Mouse (Mus musculus) left cerebral cortex, postnatal 25 days (tissue): Measurements from ENCODE around the gene Hoxd10. TPM values are rescaled to one million over a fixed set of nuclear protein-coding genes. Genes with fewer than 3 reads are reported as not detected.

Experiments used
- DNase-seq, 2 experiments: peaks; one replicate each; pipeline ENCODE4 v3.0.0; 2022; ENCODE audit warnings: low spot score in 2 of 2, mixed read lengths in 1 of 2
- intact Hi-C: fragments of 180-260 bp; cut with DNase I; formaldehyde crosslinking; loops from one replicate; pipeline ENCODE4 v1.15.1; 2025
- total RNA-seq, 2 experiments: library from RNA; stranded (reverse); gene quantifications; 2 replicates each; pipeline ENCODE4 v1.2.3; 2021

The Hoxd10 gene
- total RNA-seq, 2 experiments from 2014 or later, result not detected

DNA sequence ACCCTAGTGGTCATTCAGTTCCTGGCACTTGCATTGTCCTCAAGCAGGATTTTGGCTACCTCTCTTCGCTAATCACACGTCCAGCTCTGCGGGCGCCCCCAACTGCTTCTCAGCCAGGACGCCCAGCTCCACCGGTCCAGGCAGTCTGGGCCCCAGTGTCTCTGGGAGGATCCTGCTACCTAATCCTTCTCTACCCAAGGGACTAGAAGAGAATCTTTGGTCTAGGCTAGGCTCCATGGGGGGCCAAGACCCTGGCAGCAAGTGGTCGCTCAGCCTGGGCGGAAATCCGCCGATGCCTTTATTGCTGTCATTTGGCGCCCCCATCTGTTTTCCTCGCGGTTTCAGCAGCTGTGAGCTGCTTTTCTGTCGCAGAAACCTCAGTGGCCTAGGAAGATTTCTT, 30.0 kb upstream of the Hoxd10 start:
- intact Hi-C loops, result loop anchor here (2.0 to 10.0 kb wide), 5 partner anchors 361 to 887 kb away; partner anchors contain the start of gene Chn1
- peak in 1 of 2 experiments; percentile 53 for DNase-seq

DNA sequence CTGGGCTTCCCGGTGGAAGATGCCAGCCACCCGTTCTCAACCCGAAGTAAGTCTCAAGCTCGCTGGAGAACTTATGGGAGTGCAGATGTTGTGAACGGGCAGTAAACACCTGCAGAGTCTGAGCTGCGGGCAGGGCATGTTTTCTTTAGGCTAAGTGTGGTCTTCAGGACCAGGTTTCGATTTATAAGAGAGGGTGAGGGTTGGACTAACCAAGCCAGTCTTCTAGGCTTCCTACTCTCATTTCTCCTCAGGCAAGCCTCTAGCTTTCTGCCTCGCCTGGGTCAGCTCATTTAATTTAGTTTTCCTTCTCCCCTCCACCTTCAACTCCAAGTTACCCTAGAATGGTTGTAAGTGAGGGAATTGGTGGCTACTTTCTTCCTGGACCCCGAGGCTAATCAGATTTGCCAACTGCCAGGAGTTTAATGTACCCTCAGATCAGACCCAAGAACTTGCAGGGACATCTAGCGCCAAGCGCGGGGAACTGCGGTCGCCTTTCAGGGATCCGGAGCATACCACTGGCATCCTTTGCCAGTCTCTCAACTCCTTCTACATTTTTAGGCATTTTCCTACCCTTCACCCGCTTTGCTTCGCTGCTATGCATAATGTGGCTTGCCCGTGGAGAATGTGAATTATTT, 28.3 kb upstream of the Hoxd10 start:
- intact Hi-C loops, result loop anchor here (1.0 to 10.0 kb wide), 5 partner anchors 363 to 889 kb away; partner anchors contain the start of gene Chn1
- peak; percentile 50 to 79 for DNase-seq

- intact Hi-C loops, result loop anchor here (10.0 kb wide), 1 partner anchor 892 kb away; the partner anchor contains the start of gene Chn1
Measured at GRCm38 (mm10) chr2:74666411-74666810, 25.3 kb upstream of the Hoxd10 start.

GRCm38 (mm10) chr2:74667191-74667841, 24.4 kb upstream of the Hoxd10 start:
- DNase-seq, result no peak
- intact Hi-C loops, result loop anchor here (10.0 kb wide), 1 partner anchor 893 kb away; the partner anchor contains the start of gene Chn1

More at GRCm38 (mm10) chr2:74666411-74666810, 25.3 kb upstream of the Hoxd10 start:
- DNase-seq, result no peak

GRCm38 (mm10) chr2:74667842-74668357, 23.8 kb upstream of the Hoxd10 start, which contains the start of gene Hoxd13:
Gene Hoxd13, plus strand, starts transcription at chr2:74668310.
- no peak for DNase-seq
- intact Hi-C loops, result loop anchor here (10.0 kb wide), 1 partner anchor 893 kb away; the partner anchor contains the start of gene Chn1

GRCm38 (mm10) chr2:74668370-74669229, 23.1 kb upstream of the Hoxd10 start:
- no peak for DNase-seq
- intact Hi-C loops, result loop anchor here (10.0 kb wide), 1 partner anchor 894 kb away; the partner anchor contains the start of gene Chn1

DNA sequence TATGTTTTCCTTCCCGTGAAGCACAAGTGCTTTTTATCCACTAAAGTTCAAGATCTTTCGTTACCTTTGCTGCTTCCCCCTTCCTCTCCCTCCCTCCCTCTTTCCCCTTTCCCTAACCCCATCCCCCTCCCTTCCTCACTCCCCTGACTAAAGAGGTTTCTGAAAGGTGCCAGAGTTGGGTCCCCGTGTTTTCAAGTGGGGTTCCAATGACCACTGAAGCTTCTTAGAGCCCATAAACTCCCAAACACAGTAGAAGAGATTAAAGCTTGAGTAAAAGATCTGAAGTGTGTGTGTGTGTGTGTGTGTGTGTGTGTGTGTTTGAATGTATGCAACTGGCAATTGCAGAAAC, 22.5 kb upstream of the Hoxd10 start:
- no peak for DNase-seq
- intact Hi-C loops, result loop anchor here (10.0 kb wide), 1 partner anchor 894 kb away; the partner anchor contains the start of gene Chn1

DNA sequence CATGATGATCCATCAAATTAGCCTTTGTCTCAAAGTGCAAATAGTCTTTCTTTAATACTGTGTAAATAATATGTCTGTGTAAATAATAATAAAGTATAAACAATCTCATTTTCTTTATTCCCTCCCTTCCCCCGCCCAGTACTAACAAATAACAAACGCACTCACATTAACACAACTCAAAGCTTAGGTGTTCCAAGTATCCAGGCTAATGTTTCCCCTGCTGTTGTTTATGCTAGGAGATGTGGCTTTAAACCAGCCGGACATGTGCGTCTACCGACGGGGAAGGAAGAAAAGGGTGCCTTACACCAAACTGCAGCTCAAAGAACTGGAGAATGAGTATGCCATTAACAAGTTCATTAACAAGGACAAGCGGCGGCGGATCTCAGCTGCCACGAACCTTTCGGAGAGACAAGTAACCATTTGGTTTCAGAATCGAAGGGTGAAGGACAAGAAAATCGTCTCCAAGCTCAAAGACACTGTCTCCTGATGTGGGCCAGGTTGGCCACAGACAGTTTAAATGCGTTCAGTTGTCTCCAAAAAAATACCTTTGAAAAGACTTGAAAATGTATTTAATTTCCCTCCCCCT, 22.0 kb upstream of the Hoxd10 start:
- DNase-seq, result no peak
- intact Hi-C loops, result loop anchor here (5.0 to 10.0 kb wide), 3 partner anchors 895 to 1392 kb away; partner anchors contain the start of gene Chn1

DNA sequence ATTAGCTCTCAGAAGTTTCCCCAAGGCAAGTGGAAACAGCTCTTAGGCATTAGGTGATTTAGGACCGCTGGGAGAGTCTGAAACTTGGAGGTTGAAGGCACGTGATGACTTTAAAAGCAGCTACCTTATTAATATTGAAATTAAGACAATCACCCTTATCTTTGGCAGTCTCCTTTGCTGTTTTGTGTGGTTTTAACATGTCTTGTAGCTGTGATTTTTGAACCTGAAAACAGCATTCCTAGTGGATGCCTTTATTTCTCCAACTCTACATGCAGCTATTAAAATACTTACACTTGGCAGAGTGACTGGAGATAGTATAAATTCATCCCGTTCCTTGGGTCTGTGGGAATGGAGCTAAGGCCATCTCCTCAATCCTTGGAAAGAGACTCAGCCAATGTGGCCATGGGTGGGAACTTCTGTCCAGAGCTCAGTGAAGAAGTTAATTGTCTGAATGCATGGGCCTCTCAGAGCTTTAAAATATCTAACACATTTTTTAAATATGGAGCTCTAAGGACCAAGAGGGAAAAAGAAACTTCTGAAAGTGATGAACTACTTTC, 21.0 kb upstream of the Hoxd10 start:
- intact Hi-C loops, result loop anchor here (5.0 kb wide), 2 partner anchors 1103 to 1393 kb away; no protein-coding TSS in a partner anchor
- DNase-seq, result no peak

DNA sequence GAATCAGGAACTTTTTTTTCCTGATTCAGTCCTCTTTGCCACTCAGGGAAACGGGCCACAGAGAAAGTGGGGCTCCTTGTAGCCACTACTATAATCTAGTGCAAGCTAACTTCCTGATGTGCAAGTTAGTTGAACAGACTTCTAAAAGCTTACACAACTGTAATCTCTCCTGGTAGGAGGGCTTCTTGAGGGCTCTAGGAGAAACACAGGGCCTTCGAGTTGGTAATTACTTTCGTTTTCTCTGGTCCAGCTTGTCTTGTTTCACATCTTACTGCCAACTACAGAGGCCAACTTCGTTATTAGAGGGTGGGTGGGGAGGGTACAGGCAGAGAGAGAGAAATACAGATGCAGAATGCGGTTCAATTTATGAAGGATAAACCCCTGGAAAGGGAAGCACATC, 19.9 kb upstream of the Hoxd10 start:
- intact Hi-C loops, result loop anchor here (5.0 kb wide), 2 partner anchors 1105 to 1395 kb away; no protein-coding TSS in a partner anchor
- DNase-seq, result no peak

- intact Hi-C loops, result loop anchor here (5.0 kb wide), 2 partner anchors 1105 to 1395 kb away; no protein-coding TSS in a partner anchor
- no peak for DNase-seq
Measured at GRCm38 (mm10) chr2:74672481-74673362, 19.0 kb upstream of the Hoxd10 start.

DNA sequence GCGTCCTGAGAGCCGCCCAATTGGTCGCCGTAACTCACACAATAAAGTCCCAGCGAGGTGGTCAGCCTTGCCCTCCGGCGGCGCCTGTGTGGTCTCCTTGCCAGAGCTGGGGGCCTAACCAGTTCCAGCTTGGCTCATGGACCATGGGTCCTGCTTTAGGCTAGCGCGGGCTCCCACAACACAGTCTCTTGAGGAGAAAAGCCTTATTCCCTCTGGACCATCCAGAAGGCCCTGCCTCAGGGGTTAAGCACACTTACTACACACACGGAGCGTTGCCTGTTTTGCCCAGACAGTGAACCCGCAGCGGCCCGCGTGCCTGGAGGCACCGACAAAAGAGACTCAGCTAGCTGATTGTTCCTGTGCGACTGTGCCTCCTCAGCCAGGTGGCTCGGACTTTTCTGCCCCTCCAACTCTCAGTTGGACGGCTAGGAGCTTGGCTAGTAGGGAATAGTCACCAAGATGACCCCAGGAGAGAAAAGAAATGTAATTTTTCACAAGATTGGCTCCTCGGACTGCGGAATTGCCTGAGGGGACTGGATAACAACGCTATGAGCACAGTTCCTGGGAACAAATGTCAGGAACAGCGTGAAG, 17.8 kb upstream of the Hoxd10 start:
- intact Hi-C loops, result loop anchor here (5.0 kb wide), 2 partner anchors 1107 to 1397 kb away; no protein-coding TSS in a partner anchor
- no peak for DNase-seq

- intact Hi-C loops, result loop anchor here (5.0 kb wide), 2 partner anchors 1108 to 1398 kb away; no protein-coding TSS in a partner anchor
- no peak for DNase-seq
Measured at GRCm38 (mm10) chr2:74674881-74675665, 16.7 kb upstream of the Hoxd10 start, which contains the start of gene Hoxd12. Gene Hoxd12, plus strand, starts transcription at chr2:74675013.

DNA sequence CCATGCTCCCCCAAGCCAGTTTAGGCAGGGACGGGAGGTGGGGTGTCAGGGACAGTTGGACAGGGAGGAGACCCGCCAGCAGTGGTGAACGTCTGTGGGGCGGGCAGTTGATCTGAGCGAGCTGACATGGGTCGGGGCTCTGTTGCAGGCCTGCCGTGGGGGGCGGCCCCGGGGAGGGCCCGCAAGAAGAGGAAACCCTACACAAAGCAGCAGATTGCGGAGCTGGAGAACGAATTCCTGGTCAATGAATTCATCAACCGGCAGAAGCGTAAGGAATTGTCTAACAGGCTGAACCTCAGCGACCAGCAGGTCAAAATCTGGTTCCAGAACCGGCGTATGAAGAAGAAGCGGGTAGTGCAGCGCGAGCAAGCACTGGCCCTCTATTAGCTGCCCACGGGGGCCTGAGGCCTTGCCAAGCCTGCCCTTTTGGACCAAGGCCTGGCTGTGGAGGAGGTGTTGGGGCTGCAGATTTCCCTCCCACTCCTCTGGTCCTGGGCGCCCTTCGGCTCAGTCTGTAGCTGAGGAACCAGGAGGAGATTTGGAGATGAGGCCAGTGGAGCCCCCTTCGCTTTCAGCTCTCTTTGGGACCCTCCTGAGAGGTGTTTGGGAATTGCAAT, 15.9 kb upstream of the Hoxd10 start:
- intact Hi-C loops, result no loop called here
- no peak for DNase-seq

DNA sequence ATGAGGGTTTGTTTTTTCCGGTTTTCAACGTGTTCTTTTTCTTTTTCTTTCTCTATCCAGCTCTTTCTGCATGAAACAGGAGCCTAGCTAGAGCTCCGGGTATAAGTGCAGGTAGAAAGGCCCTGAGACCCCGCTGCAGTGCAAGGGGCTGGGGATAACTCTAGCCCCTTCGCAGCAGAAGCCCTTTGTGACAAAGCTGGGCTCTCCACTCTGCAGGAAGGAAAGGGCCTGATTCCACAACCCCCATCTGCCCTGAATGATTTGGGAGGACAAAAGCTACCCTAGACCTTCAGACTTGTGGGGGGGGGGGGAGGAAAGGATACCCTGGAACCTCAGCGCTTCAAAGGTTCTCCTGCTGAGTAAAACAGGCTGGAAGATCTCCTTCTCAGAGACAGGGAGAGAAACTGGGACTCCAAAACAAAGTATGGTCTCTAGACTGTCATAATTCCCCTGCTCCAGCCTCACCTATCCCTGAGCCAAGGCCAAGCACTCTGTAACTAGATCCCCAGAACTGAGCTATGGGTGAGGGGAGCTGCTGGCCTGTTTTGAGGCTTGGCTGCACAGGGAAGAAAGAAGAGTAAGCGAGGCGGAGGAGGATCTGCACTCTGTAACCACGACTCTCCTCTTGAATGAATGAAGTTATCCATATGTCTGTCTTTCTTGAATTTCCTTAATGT, 15.2 kb upstream of the Hoxd10 start:
- no peak for DNase-seq
- intact Hi-C loops, result no loop called here
